Mouse (Mus musculus) kidney, adult 2 months (tissue): ENCODE measurements around the gene Tedc2. TPM values are rescaled to one million over a fixed set of nuclear protein-coding genes. Genes with fewer than 3 reads are reported as not detected.
A peak's percentile ranks its signal among the peaks of the same experiment; 100 is the strongest.

Experiments
- DNase-seq: peaks from one replicate; pipeline ENCODE4 v3.0.0; 2021
- H3K27ac ChIP-seq: fragments of 200-500 bp; 2 replicates; pipeline ENCODE4 v1.5.1; 2012; ENCODE audit warnings: low read depth, low read length, control low read depth, inconsistent platforms; ENCODE audit not compliant: insufficient read depth
- H3K27me3 ChIP-seq: fragments of 200-500 bp; replicated peaks from 2 replicates; pipeline ENCODE4 v1.6.1; 2012; ENCODE audit warnings: mild to moderate bottlenecking, moderate library complexity, low read length, inconsistent platforms; ENCODE audit not compliant: control insufficient read depth, insufficient read depth
- H3K36me3 ChIP-seq: fragments of 200-500 bp; 2 replicates; pipeline ENCODE4 v1.6.1; 2012; ENCODE audit warnings: mild to moderate bottlenecking, moderate library complexity, low read length, inconsistent platforms; ENCODE audit not compliant: control insufficient read depth, insufficient read depth
- H3K4me1 ChIP-seq: fragments of 200-500 bp; 2 replicates; pipeline ENCODE4 v1.6.1; 2011; ENCODE audit warnings: low read length; ENCODE audit not compliant: control insufficient read depth, insufficient read depth
- H3K4me3 ChIP-seq: fragments of 200-500 bp; 2 replicates; pipeline ENCODE4 v1.5.1; 2011; ENCODE audit warnings: mild to moderate bottlenecking, low read depth, low read length, control low read depth; ENCODE audit not compliant: insufficient read depth
- CTCF ChIP-seq: fragments of 200-500 bp; conservative IDR thresholded peaks from 2 replicates; pipeline ENCODE4 v1.5.1; 2011; ENCODE audit warnings: low read depth, mild to moderate bottlenecking, control low read depth, low read length, moderate library complexity, mixed read lengths; ENCODE audit not compliant: insufficient read depth, insufficient read length
- POLR2A ChIP-seq: fragments of 200-500 bp; IDR thresholded peaks from one replicate; pipeline ENCODE4 v1.6.1; 2011; ENCODE audit warnings: low read depth, low read length, control low read depth
- WGBS: fragments of 180-500 bp; shearing (Covaris S2); methylation state at CpG from one replicate; pipeline ENCODE4 v1.1.7; 2018; 5-methylcytosine and 5-hydroxymethylcytosine counted together
- polyA plus RNA-seq: library from polyadenylated mRNA; depleted of rRNA; stranded (reverse); fragments of >200 nt; gene quantifications from 2 replicates; pipeline ENCODE4 v1.2.3, GENCODE M21; 2012; rRNA removed

The Tedc2 gene
- polyA plus RNA-seq, 1 experiment = 4.6 TPM

GRCm38 (mm10) chr17:24170729-24171128 is 49.9 kb downstream of the Tedc2 start:
- Histone ChIP-seq H3K4me1 (peaks cover 12% of the 10 kb centered on the region), H3K4me3 (no peak overlapping the region), H3K27me3 (no peaks in the 10 kb centered on the region), H3K36me3 (no peaks in the 10 kb centered on the region), H3K27ac (peak overlapping the region; percentile 100; the same call in 1 of the 2 replicates)
- TF ChIP-seq CTCF (no peak), POLR2A (no peak)
- 72% methylated on average over 5 of the region's 5 CpGs for WGBS
- DNase-seq = no peak

GRCm38 (mm10) chr17:24170125-24170524 is 50.5 kb downstream of the Tedc2 start:
- H3K27me3 ChIP-seq = no peaks in the 10 kb centered on the region
- no peaks in the 10 kb centered on the region for H3K36me3 ChIP-seq
- H3K27ac ChIP-seq = peak overlapping the region; percentile 100
- 43% methylated on average over 3 of the region's 3 CpGs for whole genome bisulfite sequencing
- TF ChIP-seq POLR2A (no peak), CTCF (no peak)
- DNase-seq = no peak
- H3K4me1 ChIP-seq = peaks cover 15% of the 10 kb centered on the region
- H3K4me3 ChIP-seq = peak overlapping the region; percentile 78

GRCm38 (mm10) chr17:24169317-24170065 is 51.2 kb downstream of the Tedc2 start, which contains the start of gene Atp6v0c:
TSS of gene Atp6v0c (minus strand) at chr17:24169702.
- H3K4me1 ChIP-seq = peaks cover 15% of the 10 kb centered on the region
- H3K27me3 ChIP-seq = no peaks in the 10 kb centered on the region
- WGBS = under 1% methylated on average over 58 of the region's 58 CpGs

GRCm38 (mm10) chr17:24168590-24169277 is 51.9 kb downstream of the Tedc2 start:
- peak; percentile 60 for DNase-seq
- Histone ChIP-seq H3K27ac (peak overlapping the region; percentile 100), H3K27me3 (no peaks in the 10 kb centered on the region), H3K36me3 (no peaks in the 10 kb centered on the region), H3K4me1 (peaks cover 15% of the 10 kb centered on the region), H3K4me3 (peak overlapping the region; percentile 78)
- WGBS = under 1% methylated on average over 41 of the region's 41 CpGs
- no peak for TF ChIP-seq CTCF
- TF ChIP-seq POLR2A = no peak

More at GRCm38 (mm10) chr17:24169317-24170065, 51.2 kb downstream of the Tedc2 start, which contains the start of gene Atp6v0c:
- DNase-seq = peak; percentile 98
- peak; percentile 96 for TF ChIP-seq POLR2A
- TF ChIP-seq CTCF = no peak
- Histone ChIP-seq H3K27ac (peak within 1 kb of the TSS; percentile 100), H3K4me3 (peak within 1 kb of the TSS; percentile 78), H3K36me3 (no peaks in the 10 kb centered on the region)

- peak; percentile 36 for DNase-seq
- WGBS = 15% methylated on average over 7 of the region's 7 CpGs
- Histone ChIP-seq H3K4me3 (peak overlapping the region; percentile 78), H3K36me3 (no peaks in the 10 kb centered on the region), H3K27me3 (no peaks in the 10 kb centered on the region), H3K27ac (peak overlapping the region; percentile 100), H3K4me1 (peaks cover 15% of the 10 kb centered on the region)
- no peak for TF ChIP-seq POLR2A
- no peak for TF ChIP-seq CTCF
Observed at GRCm38 (mm10) chr17:24167891-24168505, 52.7 kb downstream of the Tedc2 start.

GRCm38 (mm10) chr17:24167120-24167519 is 53.5 kb downstream of the Tedc2 start:
- no peak for TF ChIP-seq CTCF
- no peak for TF ChIP-seq POLR2A
- Histone ChIP-seq H3K36me3 (no peaks in the 10 kb centered on the region), H3K27ac (peak overlapping the region; percentile 65), H3K4me1 (peaks cover 15% of the 10 kb centered on the region), H3K27me3 (no peaks in the 10 kb centered on the region), H3K4me3 (no peak overlapping the region)
- WGBS = 34% methylated on average over 6 of the region's 6 CpGs
- peak; percentile 71 for DNase-seq

Other genes starting within 250 kb of the Tedc2 start
- 0.71 and 0.95 TPM in 2 replicates for gene Prss30, start 240.3 kb downstream of the Tedc2 start, polyA plus RNA-seq
- gene Prss22, start 222.8 kb downstream of the Tedc2 start, polyA plus RNA-seq = 0.23 and 0.26 TPM in 2 replicates
- 0.16 and 0.30 TPM in 2 replicates for gene Prss27, start 182.7 kb downstream of the Tedc2 start, polyA plus RNA-seq
- 16.1 and 16.5 TPM in 2 replicates for gene Kctd5, start 147.4 kb downstream of the Tedc2 start, polyA plus RNA-seq
- 17.1 and 19.4 TPM in 2 replicates for gene Pdpk1, start 69.9 kb downstream of the Tedc2 start, polyA plus RNA-seq
- 124 and 136 TPM in 2 replicates for gene Amdhd2, start 57.1 kb downstream of the Tedc2 start, polyA plus RNA-seq
- gene Atp6v0c, start 51.1 kb downstream of the Tedc2 start, polyA plus RNA-seq = 2,489 and 2,561 TPM in 2 replicates
- gene Tbc1d24, start 15.3 kb downstream of the Tedc2 start, polyA plus RNA-seq = 14.4 and 15.0 TPM in 2 replicates
- 0.72 and 1.2 TPM in 2 replicates for gene Ntn3, start 11.3 kb downstream of the Tedc2 start, polyA plus RNA-seq
- 0.56 and 0.61 TPM in 2 replicates for gene Ccnf, start 30.6 kb upstream of the Tedc2 start, polyA plus RNA-seq
- 0.16 and 0.31 TPM in 2 replicates for gene Abca17, start 130.2 kb upstream of the Tedc2 start, polyA plus RNA-seq
- gene Abca3, start 131.1 kb upstream of the Tedc2 start, polyA plus RNA-seq = 214 and 230 TPM in 2 replicates
- 73.0 and 76.9 TPM in 2 replicates for gene Rnps1, start 193.7 kb upstream of the Tedc2 start, polyA plus RNA-seq
- 196 and 222 TPM in 2 replicates for gene Eci1, start 205.8 kb upstream of the Tedc2 start, polyA plus RNA-seq
- gene Dnase1l2, start 222.3 kb upstream of the Tedc2 start, polyA plus RNA-seq = 7.6 and 8.8 TPM in 2 replicates
- gene E4f1, start 249.5 kb upstream of the Tedc2 start, polyA plus RNA-seq = 63.7 and 72.8 TPM in 2 replicates
- gene Pgp, start 249.5 kb upstream of the Tedc2 start, polyA plus RNA-seq = 38.7 and 46.5 TPM in 2 replicates